Mouse (Mus musculus) embryonic facial prominence, embryonic 11.5 days (tissue): Measurements from ENCODE around the gene Edrf1. TPM values are rescaled to one million over a fixed set of nuclear protein-coding genes. Genes with fewer than 3 reads are reported as not detected.

Source experiments
- ATAC-seq: fragments of 200-750 bp; cut with Nextera tagmentation; replicated peaks from 2 replicates; pipeline ENCODE4 v1.8.0; 2017; ENCODE audit warnings: low read depth; ENCODE audit not compliant: insufficient number of reproducible peaks, low FRiP score, low TSS enrichment
- DNase-seq: peaks from one replicate; pipeline ENCODE4 v3.0.0-alpha.2; 2015; ENCODE audit warnings: low spot score
- H3K27ac ChIP-seq: fragments of 300-500 bp; sonication (generic); replicated peaks from 2 replicates; pipeline ENCODE4 v1.5.1; 2014; ENCODE audit warnings: mild to moderate bottlenecking, low read depth, low read length, control low read depth
- H3K27me3 ChIP-seq: fragments of 300-500 bp; sonication (generic); 2 replicates; pipeline ENCODE4 v1.6.1; 2014; ENCODE audit warnings: mild to moderate bottlenecking, low read length, moderate library complexity, mixed read lengths; ENCODE audit not compliant: control insufficient read depth, insufficient read depth
- H3K36me3 ChIP-seq: fragments of 300-500 bp; sonication (generic); replicated peaks from 2 replicates; pipeline ENCODE4 v1.6.1; 2014; ENCODE audit warnings: low read depth, mild to moderate bottlenecking, low read length, moderate library complexity, mixed read lengths; ENCODE audit not compliant: control insufficient read depth, insufficient read depth
- H3K4me1 ChIP-seq: fragments of 300-500 bp; sonication (generic); 2 replicates; pipeline ENCODE4 v1.6.1; 2014; ENCODE audit warnings: low read length, mixed read lengths; ENCODE audit not compliant: control insufficient read depth, insufficient read depth
- H3K4me2 ChIP-seq: fragments of 300-500 bp; sonication (generic); 2 replicates; pipeline ENCODE4 v1.6.1; 2014; ENCODE audit warnings: low read depth, mild to moderate bottlenecking, control low read depth, low read length, moderate library complexity
- H3K4me3 ChIP-seq: fragments of 300-500 bp; sonication (generic); 2 replicates; pipeline ENCODE4 v1.5.1; 2014; ENCODE audit warnings: low read depth, low read length, control low read depth
- H3K9ac ChIP-seq: fragments of 300-500 bp; sonication (generic); replicated peaks from 2 replicates; pipeline ENCODE4 v1.6.1; 2014; ENCODE audit warnings: mild to moderate bottlenecking, control low read depth, low read length
- H3K9me3 ChIP-seq: fragments of 300-500 bp; sonication (generic); replicated peaks from 2 replicates; pipeline ENCODE4 v1.6.1; 2016; ENCODE audit warnings: mild to moderate bottlenecking, low read length, inconsistent platforms, mixed read lengths; ENCODE audit not compliant: control insufficient read depth
- WGBS: fragments of 180-500 bp; shearing (Covaris S2); extraction: QIAGEN DNeasy Blood & Tissue Kit; methylation state at CpG from one replicate; pipeline ENCODE4 v1.1.7; 2014; 5-methylcytosine and 5-hydroxymethylcytosine counted together
- polyA plus RNA-seq: library from polyadenylated mRNA; unstranded; fragments of >200 nt; fragmentation: Nextera tagmentation; extraction: Ambion mirVana; gene quantifications from 2 replicates; pipeline ENCODE4 v1.2.1, GENCODE M21; 2014

Gene Edrf1
- polyA plus RNA-seq, 1 experiment from 2014 or later = 37.2 TPM

- Histone ChIP-seq H3K9me3 (no peaks in the 10 kb centered on the region), H3K27ac (no peak overlapping the region), H3K4me3 (no peak overlapping the region), H3K36me3 (peaks cover 5% of the 10 kb centered on the region), H3K9ac (no peak overlapping the region), H3K27me3 (no peaks in the 10 kb centered on the region), H3K4me1 (no peaks in the 10 kb centered on the region), H3K4me2 (no peak overlapping the region)
- WGBS = 93% methylated on average over 9 of the region's 9 CpGs
- DNase-seq = no peak
- ATAC-seq = no peak
Observed at GRCm38 (mm10) chr7:133669946-133670345, 32.6 kb downstream of the Edrf1 start.

DNA sequence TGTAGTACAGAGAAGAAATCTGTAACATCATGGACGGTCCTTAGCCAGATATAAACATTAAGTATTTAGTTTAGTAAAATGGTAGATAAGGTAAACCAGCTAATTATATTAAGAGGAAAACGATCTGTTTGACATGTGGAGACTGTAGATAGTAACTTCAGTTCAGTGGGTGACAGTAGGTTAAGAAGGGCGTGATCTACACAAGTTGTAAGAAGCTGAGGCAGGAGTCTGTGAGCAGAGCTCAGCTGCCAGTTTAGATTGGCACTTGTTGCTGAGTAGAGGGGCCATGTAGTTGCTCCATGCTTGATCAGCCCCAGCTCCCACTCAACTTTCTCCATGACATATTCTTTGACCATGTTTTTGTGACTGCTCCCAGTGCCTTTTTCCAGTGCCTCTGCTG, 33.5 kb downstream of the Edrf1 start:
- Histone ChIP-seq H3K9me3 (no peaks in the 10 kb centered on the region), H3K4me2 (no peak overlapping the region), H3K9ac (no peak overlapping the region), H3K4me3 (no peak overlapping the region), H3K4me1 (no peaks in the 10 kb centered on the region), H3K27me3 (no peaks in the 10 kb centered on the region), H3K27ac (no peak overlapping the region), H3K36me3 (peaks cover 5% of the 10 kb centered on the region)
- 95% methylated on average over 3 of the region's 3 CpGs for WGBS
- no peak for DNase-seq
- ATAC-seq = no peak

DNA sequence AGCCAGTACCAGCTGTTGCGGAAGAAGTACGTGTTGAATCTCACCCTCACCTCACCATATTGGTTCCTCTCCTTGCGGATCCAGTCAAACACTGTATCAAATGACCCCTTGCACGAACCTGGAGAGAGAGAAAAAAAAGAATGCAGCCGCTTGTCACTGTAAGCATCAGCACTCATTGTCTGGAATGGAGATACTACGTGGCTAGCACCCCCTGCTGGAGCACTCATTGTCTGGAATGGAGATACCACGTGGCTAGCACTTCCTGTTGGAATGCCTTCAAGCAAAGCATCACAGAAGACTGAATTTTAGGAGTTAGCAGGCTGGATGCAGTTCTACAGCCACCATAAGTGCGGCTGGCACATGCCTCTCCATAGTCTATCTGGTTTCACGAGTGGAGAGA, 38.7 kb downstream of the Edrf1 start:
- H3K36me3 ChIP-seq = peaks cover 5% of the 10 kb centered on the region
- DNase-seq (peak; percentile 38), ATAC-seq (no peak)
- H3K4me1 ChIP-seq = no peaks in the 10 kb centered on the region
- H3K4me2 ChIP-seq = no peak overlapping the region
- WGBS = 69% methylated on average over 9 of the region's 9 CpGs
- H3K27me3 ChIP-seq = no peaks in the 10 kb centered on the region
- no peak overlapping the region for H3K27ac ChIP-seq
- H3K9me3 ChIP-seq = no peaks in the 10 kb centered on the region
- no peak overlapping the region for H3K4me3 ChIP-seq
- no peak overlapping the region for H3K9ac ChIP-seq

- Histone ChIP-seq H3K27me3 (no peaks in the 10 kb centered on the region), H3K4me2 (no peak overlapping the region), H3K9me3 (no peaks in the 10 kb centered on the region), H3K36me3 (no peaks in the 10 kb centered on the region), H3K4me1 (no peaks in the 10 kb centered on the region), H3K27ac (no peak overlapping the region), H3K9ac (no peak overlapping the region), H3K4me3 (no peak overlapping the region)
- WGBS = 70% methylated on average over 8 of the region's 8 CpGs
- DNase-seq (no peak), ATAC-seq (no peak)
Observed at GRCm38 (mm10) chr7:133678716-133679115, 41.4 kb downstream of the Edrf1 start.

DNA sequence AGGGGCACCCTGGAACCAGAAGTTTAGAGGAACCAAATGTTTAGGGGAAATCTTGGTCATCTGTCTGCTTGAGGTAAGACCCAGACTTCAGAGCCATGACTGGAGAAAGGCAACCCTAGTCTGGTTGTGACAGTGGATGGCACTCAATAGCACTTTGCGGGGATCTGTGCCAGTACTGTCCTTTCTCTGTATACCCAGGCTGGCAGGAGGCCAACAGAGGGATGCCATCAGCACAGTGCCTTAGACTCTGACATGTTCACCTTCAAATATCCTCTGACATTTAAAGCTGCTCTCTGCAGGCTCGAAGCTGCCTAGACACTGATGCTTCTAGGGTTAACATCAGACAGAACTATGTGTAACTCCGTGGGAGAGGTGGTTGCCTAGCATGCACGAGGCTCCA, 42.1 kb downstream of the Edrf1 start:
- DNase-seq (no peak), ATAC-seq (no peak)
- Histone ChIP-seq H3K27me3 (no peaks in the 10 kb centered on the region), H3K36me3 (no peaks in the 10 kb centered on the region), H3K9ac (no peak overlapping the region), H3K4me2 (no peak overlapping the region), H3K27ac (no peak overlapping the region), H3K9me3 (no peaks in the 10 kb centered on the region), H3K4me3 (no peak overlapping the region), H3K4me1 (no peaks in the 10 kb centered on the region)
- WGBS = 81% methylated on average over 4 of the region's 4 CpGs

GRCm38 (mm10) chr7:133679961-133680360, 42.6 kb downstream of the Edrf1 start, which contains the start of gene Mmp21:
Gene Mmp21 (minus strand): TSS chr7:133680061.
- WGBS = 86% methylated on average over 3 of the region's 3 CpGs
- Histone ChIP-seq H3K27ac (no peak within 1 kb of the TSS), H3K4me1 (no peaks in the 10 kb centered on the region), H3K36me3 (no peaks in the 10 kb centered on the region), H3K4me3 (no peak within 1 kb of the TSS), H3K9ac (no peak within 1 kb of the TSS), H3K27me3 (no peaks in the 10 kb centered on the region), H3K4me2 (no peak within 1 kb of the TSS), H3K9me3 (no peaks in the 10 kb centered on the region)
- ATAC-seq = no peak
- no peak for DNase-seq

DNA sequence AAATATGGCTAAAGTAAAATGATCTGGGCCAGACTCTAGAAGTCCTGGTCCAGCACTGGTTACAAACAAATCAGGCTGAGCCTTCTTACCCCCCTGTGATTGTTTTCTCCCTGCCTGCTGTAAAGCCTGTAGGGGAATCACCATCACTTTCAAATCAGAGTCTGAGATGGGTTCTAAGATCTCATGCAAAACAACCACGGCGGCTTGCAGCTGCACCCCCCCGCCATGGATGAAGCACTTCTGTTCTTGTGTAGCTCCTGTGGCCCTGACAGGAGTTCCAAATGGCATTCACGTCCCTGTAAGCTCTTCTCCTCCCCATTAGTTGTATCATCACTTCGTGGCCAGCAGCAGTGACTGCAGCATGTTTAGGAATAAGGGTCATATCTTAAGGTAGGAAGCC, 46.3 kb downstream of the Edrf1 start:
- 87% methylated on average over 5 of the region's 5 CpGs for WGBS
- no peak for DNase-seq
- no peaks in the 10 kb centered on the region for H3K36me3 ChIP-seq
- no peak overlapping the region for H3K9ac ChIP-seq
- no peaks in the 10 kb centered on the region for H3K4me1 ChIP-seq
- H3K4me2 ChIP-seq = no peak overlapping the region
- no peaks in the 10 kb centered on the region for H3K27me3 ChIP-seq
- no peak overlapping the region for H3K4me3 ChIP-seq
- no peak overlapping the region for H3K27ac ChIP-seq
- no peak for ATAC-seq
- H3K9me3 ChIP-seq = no peaks in the 10 kb centered on the region

DNA sequence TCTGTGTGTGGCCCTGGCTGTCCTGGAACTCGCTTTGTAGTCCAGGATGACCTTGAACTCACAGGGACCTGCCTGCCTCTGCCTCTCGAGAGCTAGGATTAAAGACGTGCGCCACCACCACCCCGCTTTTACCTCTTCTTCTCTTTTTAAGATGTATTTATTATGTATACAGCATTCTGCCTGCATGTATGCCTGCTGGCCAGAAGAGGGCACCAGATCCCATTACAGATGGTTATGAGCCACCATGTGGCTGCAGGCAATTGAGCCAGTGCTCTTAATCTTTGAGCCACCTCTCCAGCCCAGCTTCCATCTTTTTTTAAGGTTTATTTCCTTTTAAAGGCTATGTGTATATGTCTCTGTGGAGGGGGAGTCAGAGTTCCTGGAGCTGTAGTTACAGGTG, 46.8 kb downstream of the Edrf1 start:
- no peak overlapping the region for H3K4me3 ChIP-seq
- H3K27ac ChIP-seq = no peak overlapping the region
- no peak overlapping the region for H3K4me2 ChIP-seq
- ATAC-seq (no peak), DNase-seq (peak; percentile 29)
- H3K9me3 ChIP-seq = no peaks in the 10 kb centered on the region
- no peaks in the 10 kb centered on the region for H3K36me3 ChIP-seq
- H3K4me1 ChIP-seq = no peaks in the 10 kb centered on the region
- WGBS = 78% methylated on average over 5 of the region's 5 CpGs
- H3K9ac ChIP-seq = no peak overlapping the region
- H3K27me3 ChIP-seq = no peaks in the 10 kb centered on the region
